Mouse (Mus musculus) lung, embryonic 15.5 days (tissue): ENCODE measurements at regions not wholly inside any gene's neighbourhood (a gene's known extent, or its start where the extent isn't known, plus 50 kb on each side); places are given as distances from the start of the nearest gene placed in this dataset.

ENCODE experiments used
- ATAC-seq: fragments of 200-750 bp; cut with Nextera tagmentation; 2 replicates; pipeline ENCODE4 v1.8.0; 2017; ENCODE audit warnings: moderate number of reproducible peaks, borderline replicate concordance; ENCODE audit not compliant: low FRiP score, low TSS enrichment; ENCODE audit errors: extremely low read depth
- H3K27ac ChIP-seq: fragments of 300-500 bp; sonication (generic); 2 replicates; pipeline ENCODE4 v1.5.1; 2015; ENCODE audit warnings: moderate library complexity, mild to moderate bottlenecking, inconsistent platforms
- H3K27me3 ChIP-seq: fragments of 300-500 bp; sonication (generic); 2 replicates; pipeline ENCODE4 v1.6.1; 2015; ENCODE audit warnings: inconsistent platforms
- H3K36me3 ChIP-seq: fragments of 300-500 bp; sonication (generic); 2 replicates; pipeline ENCODE4 v1.6.1; 2015; ENCODE audit warnings: inconsistent platforms
- H3K4me1 ChIP-seq: fragments of 300-500 bp; sonication (generic); 2 replicates; pipeline ENCODE4 v1.6.1; 2015; ENCODE audit warnings: inconsistent platforms
- H3K4me2 ChIP-seq: fragments of 300-500 bp; sonication (generic); 2 replicates; pipeline ENCODE4 v1.6.1; 2015; ENCODE audit warnings: inconsistent platforms, mild to moderate bottlenecking, moderate library complexity
- H3K4me3 ChIP-seq: fragments of 300-500 bp; sonication (generic); 2 replicates; pipeline ENCODE4 v1.5.1; 2015; ENCODE audit warnings: mild to moderate bottlenecking, inconsistent platforms
- H3K9ac ChIP-seq: fragments of 300-500 bp; sonication (generic); 2 replicates; pipeline ENCODE4 v1.6.1; 2015; ENCODE audit warnings: inconsistent platforms
- H3K9me3 ChIP-seq: fragments of 300-500 bp; sonication (generic); 2 replicates; pipeline ENCODE4 v1.6.1; 2016; ENCODE audit warnings: inconsistent platforms
- WGBS: fragments of 180-500 bp; shearing (Covaris S2); methylation state at CpG from one replicate; pipeline ENCODE4 v1.1.7; 2015; 5-methylcytosine and 5-hydroxymethylcytosine counted together

DNA sequence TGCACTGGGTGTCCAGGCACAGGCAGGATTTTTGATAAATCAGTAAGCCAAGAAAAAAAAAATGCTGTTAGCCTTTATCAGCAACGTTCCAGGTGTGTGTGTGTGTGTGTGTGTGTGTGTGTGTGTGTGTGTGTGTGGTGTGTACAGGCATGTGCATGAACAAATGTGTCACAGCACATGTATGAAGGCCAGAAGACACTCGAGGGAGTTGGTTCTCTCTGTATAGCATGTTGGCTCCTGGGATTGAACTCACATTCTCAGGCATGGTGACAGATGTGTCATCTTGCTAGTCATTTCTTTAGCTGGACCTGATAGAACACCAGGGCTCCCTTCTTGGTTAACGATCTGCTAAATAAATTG is 74.8 kb upstream of the Caprin1 start:
- no peak overlapping the region for H3K9ac ChIP-seq
- H3K4me3 ChIP-seq = no peak overlapping the region
- 66% methylated on average over 3 of the region's 3 CpGs for WGBS
- no peaks in the 10 kb centered on the region for H3K36me3 ChIP-seq
- H3K4me2 ChIP-seq = no peak overlapping the region
- H3K27ac ChIP-seq = no peak overlapping the region
- ATAC-seq = no peak
- H3K4me1 ChIP-seq = no peaks in the 10 kb centered on the region
- H3K27me3 ChIP-seq = no peaks in the 10 kb centered on the region
- no peaks in the 10 kb centered on the region for H3K9me3 ChIP-seq

- Histone ChIP-seq H3K27me3 (no peaks in the 10 kb centered on the region), H3K9me3 (no peaks in the 10 kb centered on the region), H3K27ac (no peak overlapping the region), H3K4me2 (no peak overlapping the region), H3K9ac (no peak overlapping the region), H3K4me3 (no peak overlapping the region), H3K36me3 (no peaks in the 10 kb centered on the region), H3K4me1 (no peaks in the 10 kb centered on the region)
- no peak for ATAC-seq
- 86% methylated on average over 6 of the region's 6 CpGs for WGBS
Observed at GRCm38 (mm10) chr2:103873381-103873780, 75.9 kb upstream of the Caprin1 start.

DNA sequence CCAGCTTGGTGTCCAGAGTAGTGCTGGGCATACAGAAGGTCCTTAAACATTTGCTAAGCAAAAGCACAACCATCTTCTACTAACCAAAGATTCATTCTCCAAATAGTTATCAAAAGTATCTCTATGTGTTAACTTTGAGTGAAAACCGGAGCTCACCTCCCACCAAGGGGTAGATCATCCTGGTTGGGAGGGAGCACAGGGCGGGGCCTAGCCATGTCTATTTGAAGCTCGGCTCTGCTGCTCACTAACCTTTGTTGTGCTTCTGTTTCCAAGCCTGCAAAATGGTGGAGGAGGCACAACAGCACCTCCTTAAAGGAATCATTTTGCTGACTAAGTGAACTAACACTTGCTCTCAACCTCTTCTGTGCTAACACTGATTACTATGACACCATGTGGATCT is 77.0 kb upstream of the Caprin1 start:
- WGBS = 67% methylated on average over 3 of the region's 3 CpGs
- H3K27ac ChIP-seq = no peak overlapping the region
- ATAC-seq = no peak

GRCm38 (mm10) chr2:103875754-103876153 is 78.3 kb upstream of the Caprin1 start:
- ATAC-seq = no peak
- H3K4me3 ChIP-seq = no peak overlapping the region
- no peak overlapping the region for H3K27ac ChIP-seq
- WGBS = 80% methylated on average over 8 of the region's 8 CpGs
- H3K4me1 ChIP-seq = no peaks in the 10 kb centered on the region
- no peak overlapping the region for H3K9ac ChIP-seq
- H3K4me2 ChIP-seq = no peak overlapping the region
- no peaks in the 10 kb centered on the region for H3K9me3 ChIP-seq
- H3K36me3 ChIP-seq = no peaks in the 10 kb centered on the region
- no peaks in the 10 kb centered on the region for H3K27me3 ChIP-seq

More for the DNA sequence above, 77.0 kb upstream of the Caprin1 start:
- H3K27me3 ChIP-seq = no peaks in the 10 kb centered on the region
- no peaks in the 10 kb centered on the region for H3K9me3 ChIP-seq
- no peaks in the 10 kb centered on the region for H3K36me3 ChIP-seq
- H3K4me3 ChIP-seq = no peak overlapping the region
- no peaks in the 10 kb centered on the region for H3K4me1 ChIP-seq
- H3K9ac ChIP-seq = no peak overlapping the region
- H3K4me2 ChIP-seq = no peak overlapping the region

GRCm38 (mm10) chr2:103876236-103876635 is 78.8 kb upstream of the Caprin1 start:
- 83% methylated on average over 2 of the region's 2 CpGs for WGBS
- Histone ChIP-seq H3K27me3 (no peaks in the 10 kb centered on the region), H3K27ac (no peak overlapping the region), H3K9me3 (no peaks in the 10 kb centered on the region), H3K4me3 (no peak overlapping the region), H3K9ac (no peak overlapping the region), H3K4me1 (peaks cover 3% of the 10 kb centered on the region; the same call in 1 of the 2 replicates), H3K36me3 (no peaks in the 10 kb centered on the region), H3K4me2 (no peak overlapping the region)
- no peak for ATAC-seq

DNA sequence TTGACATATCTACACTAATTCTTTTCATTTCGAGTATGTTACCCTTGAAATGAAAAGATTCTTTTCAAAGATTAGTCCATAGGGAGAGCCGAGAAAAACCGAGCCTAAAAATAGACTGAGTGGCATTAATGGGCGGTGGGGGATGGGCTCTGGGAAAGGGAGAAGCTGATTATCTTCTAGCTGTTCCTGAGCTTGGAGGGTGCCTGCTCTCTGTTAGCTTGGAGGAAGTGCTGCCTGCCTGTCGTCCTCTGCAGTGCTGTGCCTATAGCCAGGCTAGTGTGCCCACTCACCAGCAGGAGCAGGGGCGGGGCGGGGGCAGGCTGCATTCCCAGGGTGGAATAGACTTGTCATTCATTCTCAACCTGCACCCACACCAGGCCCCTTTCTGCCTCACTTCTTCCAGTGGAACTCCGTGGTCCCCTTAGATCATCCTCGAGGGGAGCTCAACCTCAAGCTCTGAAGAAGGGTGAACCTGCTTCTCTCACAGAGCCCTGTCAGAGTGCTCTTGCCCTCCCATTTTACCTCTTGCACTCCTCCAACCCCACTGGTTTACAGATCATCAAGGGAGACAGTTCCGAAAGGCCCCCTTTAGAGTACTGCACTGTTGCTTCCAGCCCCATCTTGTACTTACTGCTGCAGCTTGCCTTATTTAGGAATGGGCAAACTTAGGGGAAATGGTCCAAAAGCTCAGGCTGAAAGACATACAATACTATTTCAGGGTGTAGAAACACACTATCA is 76.6 kb upstream of the Lmo2 start:
- Histone ChIP-seq H3K36me3 (no peaks in the 10 kb centered on the region), H3K27me3 (no peaks in the 10 kb centered on the region), H3K4me1 (peaks cover 5% of the 10 kb centered on the region; the same call in 1 of the 2 replicates), H3K4me3 (no peak overlapping the region), H3K9me3 (no peaks in the 10 kb centered on the region), H3K9ac (no peak overlapping the region), H3K27ac (no peak overlapping the region), H3K4me2 (no peak overlapping the region)
- WGBS = 22% methylated on average over 10 of the region's 10 CpGs
- ATAC-seq = no peak

GRCm38 (mm10) chr2:103884926-103885325 is 72.9 kb upstream of the Lmo2 start:
- 52% methylated on average over 10 of the region's 10 CpGs for WGBS
- H3K4me1 ChIP-seq = peaks cover 5% of the 10 kb centered on the region; the same call in 1 of the 2 replicates
- no peak overlapping the region for H3K4me2 ChIP-seq
- no peaks in the 10 kb centered on the region for H3K9me3 ChIP-seq
- no peak overlapping the region for H3K4me3 ChIP-seq
- ATAC-seq = no peak
- H3K27me3 ChIP-seq = no peaks in the 10 kb centered on the region
- H3K27ac ChIP-seq = no peak overlapping the region
- H3K36me3 ChIP-seq = no peaks in the 10 kb centered on the region
- H3K9ac ChIP-seq = no peak overlapping the region

DNA sequence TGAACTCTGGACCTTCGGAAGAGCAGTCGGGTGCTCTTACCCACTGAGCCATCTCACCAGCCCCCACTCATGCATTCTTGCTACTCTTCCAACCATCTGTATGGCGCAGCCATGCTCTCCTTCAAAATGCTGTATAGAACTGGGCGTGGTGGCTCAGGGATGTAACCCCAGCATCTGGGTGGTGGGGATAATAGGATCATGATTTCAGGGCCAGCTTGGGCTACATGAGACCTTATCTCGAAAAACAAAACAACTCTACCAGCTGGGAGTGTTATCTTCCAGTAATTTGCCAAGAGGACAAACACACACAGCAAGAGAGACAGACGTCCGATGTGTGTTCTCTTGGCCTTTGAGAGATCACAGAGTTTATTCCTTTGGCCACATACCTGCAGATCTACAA is 69.8 kb upstream of the Lmo2 start:
- no peaks in the 10 kb centered on the region for H3K9me3 ChIP-seq
- no peaks in the 10 kb centered on the region for H3K27me3 ChIP-seq
- WGBS = 86% methylated on average over 7 of the region's 7 CpGs

GRCm38 (mm10) chr2:103891240-103891767 is 66.5 kb upstream of the Lmo2 start:
- H3K4me2 ChIP-seq = no peak overlapping the region
- WGBS = 12% methylated on average over 9 of the region's 9 CpGs
- no peak overlapping the region for H3K27ac ChIP-seq
- H3K36me3 ChIP-seq = no peaks in the 10 kb centered on the region
- H3K4me3 ChIP-seq = no peak overlapping the region
- H3K9ac ChIP-seq = no peak overlapping the region
- 0 out of 2 replicates have a peak, but pooled peaks cover 3% of the 10 kb centered on the region for H3K4me1 ChIP-seq
- no peaks in the 10 kb centered on the region for H3K27me3 ChIP-seq
- no peaks in the 10 kb centered on the region for H3K9me3 ChIP-seq
- no peak for ATAC-seq

More for the DNA sequence above, 69.8 kb upstream of the Lmo2 start:
- H3K4me1 ChIP-seq = no peaks in the 10 kb centered on the region
- no peak overlapping the region for H3K4me2 ChIP-seq
- no peaks in the 10 kb centered on the region for H3K36me3 ChIP-seq
- H3K9ac ChIP-seq = no peak overlapping the region
- no peak overlapping the region for H3K27ac ChIP-seq
- no peak for ATAC-seq
- H3K4me3 ChIP-seq = no peak overlapping the region

DNA sequence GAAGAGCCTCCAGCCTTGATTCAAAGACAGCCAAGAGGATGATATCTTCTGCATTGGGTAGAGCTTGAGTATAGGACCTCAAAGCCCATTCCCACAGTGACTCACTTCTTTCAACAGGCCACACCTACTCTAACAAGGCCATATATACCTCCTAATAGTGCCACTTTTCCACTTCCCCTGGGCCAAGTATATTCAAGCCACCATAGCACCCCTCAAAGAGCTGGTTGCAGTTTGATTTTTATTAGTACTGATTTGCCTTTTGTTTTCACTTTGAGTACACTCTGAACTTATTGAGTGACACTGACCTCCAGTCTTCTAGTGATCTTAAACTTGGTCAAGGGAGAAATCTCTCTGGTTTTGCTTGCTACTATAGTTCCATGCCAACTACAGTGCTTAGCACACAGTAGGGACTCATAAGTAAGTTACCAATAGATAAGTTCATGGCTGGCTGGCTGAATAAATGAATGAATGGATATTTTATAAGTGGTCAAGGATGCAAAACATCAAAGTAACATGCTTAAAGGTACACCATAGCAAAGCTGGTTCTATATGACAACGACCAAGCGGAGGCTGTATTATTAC is 64.5 kb upstream of the Lmo2 start:
- no peak overlapping the region for H3K4me2 ChIP-seq
- H3K27me3 ChIP-seq = no peaks in the 10 kb centered on the region
- no peak overlapping the region for H3K4me3 ChIP-seq
- 95% methylated on average over 2 of the region's 2 CpGs for WGBS
- H3K4me1 ChIP-seq = 0 out of 2 replicates have a peak, but pooled peaks cover 4% of the 10 kb centered on the region
- H3K9me3 ChIP-seq = no peaks in the 10 kb centered on the region
- H3K36me3 ChIP-seq = no peaks in the 10 kb centered on the region
- no peak overlapping the region for H3K9ac ChIP-seq
- no peak overlapping the region for H3K27ac ChIP-seq
- no peak for ATAC-seq

DNA sequence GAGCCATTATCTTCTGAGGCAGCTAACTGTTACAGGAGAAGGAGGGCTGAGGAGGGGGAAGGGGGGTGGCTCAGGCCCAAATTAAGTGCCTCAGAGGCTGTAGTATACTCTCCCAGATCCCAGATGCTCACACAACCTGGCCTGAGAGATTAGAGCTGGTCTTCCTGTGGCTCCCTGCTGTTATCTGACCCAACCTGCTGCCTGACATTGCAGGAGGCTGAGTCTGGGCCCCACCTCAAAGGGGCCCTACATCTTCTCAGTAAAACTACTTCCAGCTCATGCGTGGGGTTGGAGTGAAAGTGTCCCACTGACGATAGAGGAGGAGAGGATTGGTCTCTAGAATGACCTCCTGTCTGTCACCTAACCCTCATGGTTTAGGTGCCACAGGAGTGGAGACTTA is 64.0 kb upstream of the Lmo2 start:
- 25% methylated on average over 2 of the region's 2 CpGs for WGBS
- Histone ChIP-seq H3K4me3 (no peak overlapping the region), H3K27ac (no peak overlapping the region), H3K36me3 (no peaks in the 10 kb centered on the region), H3K4me1 (0 out of 2 replicates have a peak, but pooled peaks cover 4% of the 10 kb centered on the region), H3K4me2 (no peak overlapping the region), H3K9ac (no peak overlapping the region), H3K9me3 (no peaks in the 10 kb centered on the region), H3K27me3 (no peaks in the 10 kb centered on the region)
- ATAC-seq = peak; percentile 66; the same call in 1 of the 2 replicates

DNA sequence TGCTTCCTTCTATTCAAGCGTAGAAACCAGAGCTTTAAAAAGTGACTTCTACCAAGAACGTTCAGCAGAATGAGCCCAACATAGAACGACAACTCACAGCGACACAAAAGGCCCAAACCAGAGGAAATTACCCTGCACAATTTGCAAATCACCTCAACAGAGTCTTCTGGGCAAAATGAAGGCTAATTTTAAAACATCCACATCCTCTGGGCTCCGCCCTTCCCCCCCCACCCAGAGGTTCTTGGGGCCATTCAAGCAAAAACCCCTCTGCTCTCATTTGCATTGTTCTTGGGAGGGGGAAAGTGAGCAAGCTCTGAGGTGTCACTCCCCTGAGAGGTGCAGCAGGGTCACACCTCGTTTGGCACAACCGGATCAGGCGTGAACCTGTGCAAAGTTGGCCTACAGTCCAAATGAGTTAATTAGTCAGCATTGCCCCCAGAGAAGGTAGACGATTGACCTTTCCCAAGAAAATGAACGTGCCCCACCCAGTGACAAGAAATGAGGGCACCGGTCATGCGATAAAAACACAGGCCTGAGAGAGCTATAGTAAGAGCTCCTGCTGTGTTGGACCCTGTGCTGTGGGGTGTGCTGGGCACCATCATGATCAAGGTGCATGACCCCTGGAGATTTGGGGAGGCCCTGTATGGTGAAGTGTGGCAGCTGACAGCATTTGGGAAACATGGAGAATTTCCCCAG is 62.7 kb upstream of the Lmo2 start:
- no peaks in the 10 kb centered on the region for H3K27me3 ChIP-seq
- no peak overlapping the region for H3K4me2 ChIP-seq
- no peak overlapping the region for H3K9ac ChIP-seq
- no peak overlapping the region for H3K27ac ChIP-seq
- WGBS = 63% methylated on average over 12 of the region's 12 CpGs
- H3K4me1 ChIP-seq = 0 out of 2 replicates have a peak, but pooled peaks cover 4% of the 10 kb centered on the region
- H3K9me3 ChIP-seq = no peaks in the 10 kb centered on the region
- no peak overlapping the region for H3K4me3 ChIP-seq
- ATAC-seq = no peak
- H3K36me3 ChIP-seq = no peaks in the 10 kb centered on the region
